Mouse (Mus musculus) liver, embryonic 12.5 days (tissue): ENCODE results near the gene U2af1. TPM values are rescaled to one million over a fixed set of nuclear protein-coding genes. Genes with fewer than 3 reads are reported as not detected.

Experiments used
- ATAC-seq: fragments of 200-750 bp; cut with Nextera tagmentation; 2 replicates; pipeline ENCODE4 v1.8.0; 2017; ENCODE audit warnings: moderate number of reproducible peaks, mild to moderate bottlenecking, moderate library complexity
- H3K27ac ChIP-seq: fragments of 300-500 bp; sonication (generic); 2 replicates; pipeline ENCODE4 v1.5.1; 2016; ENCODE audit warnings: mild to moderate bottlenecking
- H3K27me3 ChIP-seq: fragments of 300-500 bp; sonication (generic); replicated peaks from 2 replicates; pipeline ENCODE4 v1.6.1; 2016; ENCODE audit warnings: mild to moderate bottlenecking, moderate library complexity
- H3K36me3 ChIP-seq: fragments of 300-500 bp; sonication (generic); 2 replicates; pipeline ENCODE4 v1.6.1; 2016; ENCODE audit warnings: mild to moderate bottlenecking, moderate library complexity
- H3K4me1 ChIP-seq: fragments of 300-500 bp; sonication (generic); 2 replicates; pipeline ENCODE4 v1.6.1; 2016
- H3K4me2 ChIP-seq: fragments of 300-500 bp; sonication (generic); 2 replicates; pipeline ENCODE4 v1.6.1; 2016; ENCODE audit warnings: mild to moderate bottlenecking, moderate library complexity
- H3K4me3 ChIP-seq: fragments of 300-500 bp; sonication (generic); 2 replicates; pipeline ENCODE4 v1.5.1; 2016; ENCODE audit warnings: mild to moderate bottlenecking, moderate library complexity
- H3K9ac ChIP-seq: fragments of 300-500 bp; sonication (generic); 2 replicates; pipeline ENCODE4 v1.6.1; 2016; ENCODE audit warnings: mild to moderate bottlenecking, moderate library complexity
- H3K9me3 ChIP-seq: fragments of 300-500 bp; sonication (generic); replicated peaks from 2 replicates; pipeline ENCODE4 v1.6.1; 2016; ENCODE audit warnings: mild to moderate bottlenecking, moderate library complexity
- WGBS: fragments of 180-500 bp; shearing (Covaris S2); methylation state at CpG from one replicate; pipeline ENCODE4 v1.1.7; 2016; ENCODE audit not compliant: insufficient replicate concordance; 5-methylcytosine and 5-hydroxymethylcytosine counted together
- polyA plus RNA-seq: library from polyadenylated mRNA; unstranded; fragments of >200 nt; fragmentation: Nextera tagmentation; extraction: Ambion mirVana; gene quantifications from 2 replicates; pipeline ENCODE4 v1.2.1, GENCODE M21; 2016

The U2af1 gene
- polyA plus RNA-seq, 1 experiment from 2014 or later, result 258 TPM

DNA sequence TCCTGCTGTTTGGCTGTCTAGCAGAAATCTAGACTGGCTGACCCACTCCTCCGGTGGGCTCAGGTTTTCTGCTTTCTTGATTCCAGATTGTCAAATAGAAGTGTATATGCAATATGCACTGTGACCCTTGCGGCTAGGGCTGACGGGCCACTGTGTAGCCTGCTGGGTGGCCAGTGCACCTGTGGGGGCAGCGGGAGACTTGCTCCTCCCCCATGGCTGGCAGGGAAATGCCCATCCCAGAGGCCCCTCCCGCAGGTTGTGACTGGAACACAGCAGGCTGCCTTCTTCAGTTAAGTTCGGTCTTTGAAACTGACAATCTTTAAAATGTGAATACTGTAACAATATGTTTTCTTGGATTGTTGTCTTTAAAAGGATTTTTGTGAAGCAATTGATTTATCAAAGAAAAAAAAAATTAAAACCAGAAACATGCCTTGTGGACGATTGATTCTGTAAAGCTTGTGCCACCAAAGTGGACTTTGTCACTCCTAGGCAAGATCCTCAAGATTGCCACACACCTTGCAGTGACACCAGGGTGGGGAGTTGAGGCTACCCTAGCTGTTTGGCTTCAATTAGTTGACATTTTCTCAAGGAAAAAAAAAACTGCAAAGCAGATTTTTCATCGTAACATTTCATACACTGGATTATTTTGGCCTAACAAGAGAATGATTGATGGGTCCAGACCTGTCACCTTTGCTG is 51.3 kb downstream of the U2af1 start:
- ATAC-seq, result no peak
- 84% methylated on average over 8 of the region's 8 CpGs for WGBS
- no peak overlapping the region for H3K4me2 ChIP-seq

DNA sequence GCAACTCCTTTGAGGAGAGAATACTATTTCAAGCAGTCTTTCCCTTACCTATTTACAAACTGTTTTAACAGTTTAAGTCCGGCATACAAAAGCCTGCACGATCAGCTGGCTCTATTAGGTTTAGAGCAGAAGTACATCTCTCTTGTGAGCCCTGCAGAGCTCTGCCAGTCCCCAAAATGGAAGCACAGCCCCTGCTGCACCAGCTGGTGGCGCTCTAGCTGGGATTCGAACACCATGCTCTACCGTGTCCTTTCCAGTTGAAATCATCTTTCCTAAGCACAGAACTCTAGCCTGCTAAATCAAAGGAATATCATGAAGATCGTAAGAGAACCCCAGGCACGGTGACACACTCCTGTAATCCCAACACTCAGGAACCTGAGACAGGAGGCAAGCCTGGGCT is 52.3 kb downstream of the U2af1 start:
- Histone ChIP-seq H3K36me3 (peaks cover 49% of the 10 kb centered on the region), H3K9me3 (no peaks in the 10 kb centered on the region), H3K4me2 (no peak overlapping the region), H3K27me3 (no peaks in the 10 kb centered on the region), H3K4me1 (no peaks in the 10 kb centered on the region), H3K4me3 (no peak overlapping the region), H3K9ac (no peak overlapping the region), H3K27ac (no peak overlapping the region)
- no peak for ATAC-seq
- 76% methylated on average over 7 of the region's 7 CpGs for WGBS

More for the DNA sequence above, 51.3 kb downstream of the U2af1 start:
- Histone ChIP-seq H3K27ac (no peak overlapping the region), H3K9ac (no peak overlapping the region), H3K9me3 (no peaks in the 10 kb centered on the region), H3K4me1 (no peaks in the 10 kb centered on the region), H3K36me3 (peaks cover 42% of the 10 kb centered on the region), H3K27me3 (no peaks in the 10 kb centered on the region), H3K4me3 (no peak overlapping the region)

DNA sequence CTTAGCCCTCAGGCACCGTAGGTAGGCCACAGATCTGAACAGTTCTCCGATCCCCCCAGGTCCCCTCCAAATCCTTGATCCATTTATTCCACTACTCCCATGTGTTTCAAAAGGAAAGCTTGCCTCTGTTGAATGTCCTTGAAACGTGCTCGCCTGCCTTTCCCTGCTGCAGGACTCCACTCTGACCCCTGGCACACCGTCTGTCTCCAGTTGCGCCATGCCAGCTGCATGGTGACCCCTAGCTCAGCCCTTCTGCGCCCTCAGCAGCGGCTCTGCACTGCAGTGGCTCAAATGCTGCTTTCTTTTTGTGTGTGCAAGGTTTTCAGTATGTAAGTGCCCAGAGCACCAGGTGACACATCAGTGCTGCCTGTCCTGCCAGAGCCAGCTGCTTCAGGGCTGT is 60.1 kb downstream of the U2af1 start:
- H3K27ac ChIP-seq, result no peak overlapping the region
- H3K9me3 ChIP-seq, result no peaks in the 10 kb centered on the region
- ATAC-seq, result no peak
- peaks cover 66% of the 10 kb centered on the region for H3K36me3 ChIP-seq
- no peaks in the 10 kb centered on the region for H3K27me3 ChIP-seq
- no peak overlapping the region for H3K4me2 ChIP-seq
- no peaks in the 10 kb centered on the region; the same call in 1 of the 2 replicates for H3K4me1 ChIP-seq
- 73% methylated on average over 8 of the region's 8 CpGs for WGBS
- no peak overlapping the region for H3K4me3 ChIP-seq
- H3K9ac ChIP-seq, result no peak overlapping the region

DNA sequence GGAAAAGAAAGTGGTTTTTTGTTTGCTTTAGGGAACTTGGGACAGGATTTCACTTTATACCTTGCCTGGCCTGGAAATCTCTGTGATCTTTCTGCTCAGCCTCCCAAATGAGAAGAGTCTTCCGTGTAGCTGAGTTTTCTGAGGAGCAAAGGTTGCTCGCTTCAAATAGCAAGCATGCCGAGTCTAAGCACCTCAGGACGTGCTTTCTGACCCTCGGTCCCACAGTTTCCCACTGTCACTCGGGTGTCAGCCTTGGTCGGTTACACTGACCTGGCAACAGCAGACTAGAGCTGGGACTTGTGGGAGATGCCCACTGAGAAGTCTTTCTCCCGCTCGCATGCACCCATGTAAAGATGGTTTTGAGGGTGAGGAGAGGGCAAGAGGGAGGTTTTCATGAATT is 60.7 kb downstream of the U2af1 start:
- H3K27me3 ChIP-seq, result no peaks in the 10 kb centered on the region
- H3K4me2 ChIP-seq, result no peak overlapping the region
- no peaks in the 10 kb centered on the region for H3K9me3 ChIP-seq
- no peak for ATAC-seq
- no peak overlapping the region for H3K4me3 ChIP-seq
- H3K4me1 ChIP-seq, result no peaks in the 10 kb centered on the region; the same call in 1 of the 2 replicates
- 85% methylated on average over 9 of the region's 9 CpGs for WGBS
- H3K36me3 ChIP-seq, result peaks cover 66% of the 10 kb centered on the region
- no peak overlapping the region for H3K9ac ChIP-seq
- H3K27ac ChIP-seq, result no peak overlapping the region

Other genes with a start within 250 kb of the U2af1 start
- gene Wdr4, start 138.9 kb downstream of the U2af1 start, polyA plus RNA-seq, result 42.2 and 46.1 TPM in 2 replicates
- 214 and 215 TPM in 2 replicates for gene Ndufv3, start 138.8 kb downstream of the U2af1 start, polyA plus RNA-seq
- gene Pknox1, start 94.2 kb downstream of the U2af1 start, polyA plus RNA-seq, result 15.4 and 16.7 TPM in 2 replicates
- 6.3 TPM in 2 replicates for gene Cbs, start 21.7 kb downstream of the U2af1 start, polyA plus RNA-seq
- gene Cryaa, start 18.9 kb upstream of the U2af1 start, polyA plus RNA-seq, result 0.16 TPM in 1 of 2 replicates, not detected in the other
- 5.9 and 7.0 TPM in 2 replicates for gene Sik1, start 196.9 kb upstream of the U2af1 start, polyA plus RNA-seq